Mouse (Mus musculus): ENCODE measurements around the gene Grik1.

The Grik1 gene

DNA sequence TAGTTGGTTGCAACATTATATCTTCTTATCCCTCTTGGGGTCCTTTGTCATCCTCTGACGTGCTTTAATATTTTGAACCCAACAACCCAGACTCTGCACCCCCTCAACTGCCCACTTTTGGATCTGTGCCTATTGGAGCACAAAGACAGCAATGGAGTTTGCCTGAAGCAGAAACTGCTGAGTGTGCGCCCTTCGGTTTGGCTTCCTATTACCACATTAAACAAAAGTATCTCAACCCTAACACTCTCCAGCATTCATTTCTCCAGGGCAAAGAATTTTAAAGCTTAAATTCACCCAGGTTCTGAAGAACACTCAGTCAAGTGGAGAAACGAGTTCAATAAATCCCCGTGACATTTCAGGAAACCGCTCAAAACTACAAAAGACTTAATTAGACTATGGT lies 318.2 kb downstream of the Grik1 start:
- in situ Hi-C loops (cut with MboI; ENCODE audit: low sequenced_read_pairs) = no loop called here

GRCm38 (mm10) chr16:87969936-87970335 lies 320.1 kb downstream of the Grik1 start:
- in situ Hi-C loops (cut with MboI; ENCODE audit: low sequenced_read_pairs) = no loop called here

DNA sequence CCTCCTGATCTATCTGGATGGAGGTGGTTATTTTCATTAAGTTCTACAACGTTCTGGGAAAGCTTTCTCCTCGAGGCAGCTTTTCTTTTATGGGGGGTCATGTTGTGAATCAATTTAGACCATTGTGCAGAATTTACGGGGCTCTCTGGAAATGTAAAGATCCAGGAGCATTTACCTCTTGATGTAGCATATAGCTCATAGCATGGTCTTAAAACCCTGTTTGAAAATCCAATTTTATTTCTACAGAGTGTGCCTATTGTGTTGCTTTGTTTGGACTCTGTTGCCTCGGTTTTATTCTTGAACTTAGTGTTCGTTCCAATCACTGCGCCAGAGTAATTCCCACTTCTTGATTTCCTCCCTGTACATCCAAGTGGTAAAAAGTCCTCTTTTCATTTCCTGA lies 328.6 kb downstream of the Grik1 start:
- in situ Hi-C loops (cut with MboI; ENCODE audit: low sequenced_read_pairs) = no loop called here

DNA sequence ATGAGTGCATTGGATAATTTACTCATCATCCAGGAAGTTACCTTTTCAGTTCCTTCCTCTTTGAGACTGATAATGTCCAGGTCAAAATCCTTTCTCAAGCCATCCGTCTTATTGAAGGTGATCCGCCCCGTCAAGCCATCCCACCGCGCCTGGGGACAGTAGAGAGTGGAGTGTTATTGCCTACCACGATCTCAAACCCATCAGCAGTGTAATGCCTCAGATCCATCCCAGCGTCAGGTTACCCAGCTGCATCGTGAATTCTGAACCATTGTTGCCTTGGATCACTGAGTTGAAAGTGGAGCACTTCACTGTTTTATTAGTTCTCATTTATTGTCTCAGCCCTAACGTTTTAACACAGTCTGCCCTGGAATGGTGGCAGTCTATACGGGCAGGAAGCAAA lies 332.6 kb downstream of the Grik1 start:
- in situ Hi-C loops (cut with MboI; ENCODE audit: low sequenced_read_pairs) = no loop called here

GRCm38 (mm10) chr16:87956178-87956577 lies 333.9 kb downstream of the Grik1 start:
- in situ Hi-C loops (cut with MboI; ENCODE audit: low sequenced_read_pairs) = no loop called here

DNA sequence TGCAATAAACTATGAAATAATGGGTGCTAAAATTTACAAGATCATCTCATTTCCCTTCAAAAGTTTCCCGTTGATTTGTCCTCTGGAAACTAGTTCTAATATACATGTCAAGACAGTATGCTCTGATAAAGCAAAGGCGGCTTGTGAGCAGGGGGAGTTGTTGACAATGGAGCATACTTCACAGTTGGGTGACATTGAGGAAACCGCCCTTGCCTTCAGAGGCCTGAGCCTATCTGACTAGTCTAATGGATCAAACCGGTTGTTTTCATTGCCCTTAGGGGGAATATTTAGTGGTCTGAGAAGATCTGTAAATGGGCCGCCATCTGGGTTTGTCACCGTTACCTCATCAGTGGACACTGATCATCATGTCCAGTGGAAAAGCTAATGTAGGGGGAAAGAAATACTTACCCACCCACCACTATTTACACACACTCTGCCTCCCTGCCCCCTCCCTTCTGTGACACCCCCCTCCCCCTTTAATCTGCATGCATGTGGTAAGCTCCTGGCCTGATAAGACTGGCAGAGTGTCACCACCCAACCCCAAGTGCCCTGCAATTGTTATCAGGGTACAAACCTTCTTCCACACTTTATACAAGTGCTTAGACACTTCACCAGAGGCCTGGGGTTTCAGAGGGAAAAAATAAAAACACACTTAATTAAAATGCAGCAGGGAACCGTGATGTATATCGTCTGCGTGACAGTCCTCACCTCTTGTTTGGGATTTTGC lies 335.2 kb downstream of the Grik1 start:
- in situ Hi-C loops (cut with MboI; ENCODE audit: low sequenced_read_pairs) = no loop called here

DNA sequence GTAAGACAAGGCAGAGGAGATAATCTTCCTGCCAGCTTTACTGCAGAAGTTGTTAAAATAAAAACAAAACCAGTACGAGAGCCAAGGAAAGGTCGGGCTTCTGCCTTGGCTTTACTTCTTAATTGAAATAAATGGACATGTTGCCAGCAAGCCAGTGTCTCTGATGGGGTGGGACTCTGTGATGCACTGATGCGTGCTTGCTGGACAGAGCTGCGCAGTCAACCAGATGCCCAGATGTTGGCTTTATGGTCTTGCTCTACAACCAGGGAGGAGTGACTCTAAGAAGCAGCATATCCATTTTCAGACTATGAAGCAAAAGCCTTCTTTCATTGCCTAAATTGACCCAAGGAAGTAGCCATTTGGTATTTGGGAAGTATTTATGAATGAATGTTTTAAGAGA lies 336.9 kb downstream of the Grik1 start:
- in situ Hi-C loops (cut with MboI; ENCODE audit: low sequenced_read_pairs) = no loop called here

DNA sequence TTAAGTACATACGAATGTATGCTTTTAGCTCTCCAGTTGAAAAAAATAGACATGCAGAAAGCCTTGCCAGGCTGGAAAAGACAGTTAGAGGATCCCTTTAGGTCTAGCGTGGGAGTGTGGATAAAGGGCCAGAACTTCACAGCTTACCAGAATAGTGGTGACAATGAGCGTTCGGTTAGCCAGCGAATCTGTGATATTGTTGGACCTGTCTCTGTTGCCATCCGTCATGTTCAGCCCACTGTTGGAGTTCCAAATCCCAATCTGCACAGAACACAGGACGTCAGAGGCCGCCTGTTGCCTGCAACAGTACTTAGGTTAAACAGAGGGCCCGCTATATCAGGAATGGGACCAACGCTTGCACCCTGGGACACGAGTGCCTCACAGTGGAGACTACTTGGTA lies 340.2 kb downstream of the Grik1 start:
- in situ Hi-C loops (cut with MboI; ENCODE audit: low sequenced_read_pairs) = no loop called here

DNA sequence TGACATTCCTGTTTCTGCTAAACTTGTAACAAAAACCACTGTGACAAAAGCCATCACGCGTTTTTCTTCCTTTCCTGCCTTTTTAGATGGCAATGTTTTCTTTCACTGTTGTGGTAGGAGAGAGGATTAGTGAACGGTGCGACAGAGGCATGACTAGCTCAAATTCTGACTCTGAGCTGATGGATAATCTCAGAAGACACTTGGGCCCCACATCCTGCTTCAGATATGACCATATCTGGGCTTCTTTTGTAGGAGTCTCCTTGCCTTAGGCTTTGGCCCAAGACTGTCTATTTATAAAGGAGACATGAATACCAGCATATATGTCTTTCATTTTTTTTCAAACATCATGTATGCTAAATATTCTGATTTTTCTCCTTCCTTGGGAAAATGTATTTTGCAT lies 341.9 kb downstream of the Grik1 start:
- in situ Hi-C loops (cut with MboI; ENCODE audit: low sequenced_read_pairs) = no loop called here

DNA sequence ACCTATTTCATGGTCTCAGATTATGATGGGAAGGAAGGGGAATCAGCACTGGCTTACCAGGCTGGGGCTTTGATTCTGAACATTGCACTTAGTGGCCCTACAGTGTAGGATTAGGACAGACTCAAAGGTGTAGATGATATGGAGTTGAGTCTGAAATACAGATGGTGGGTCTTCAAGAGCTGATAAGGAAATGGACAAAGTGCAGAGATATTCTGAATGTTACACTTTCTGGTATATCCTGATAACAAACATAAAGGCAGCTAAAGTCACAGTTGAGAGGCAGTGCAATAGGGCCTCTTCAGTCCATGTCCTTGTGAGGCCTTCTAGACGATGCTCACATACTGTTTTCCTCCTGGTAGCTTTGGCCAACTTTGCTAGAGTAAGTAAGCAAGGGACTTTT lies 345.7 kb downstream of the Grik1 start:
- in situ Hi-C loops (cut with MboI; ENCODE audit: low sequenced_read_pairs) = no loop called here

DNA sequence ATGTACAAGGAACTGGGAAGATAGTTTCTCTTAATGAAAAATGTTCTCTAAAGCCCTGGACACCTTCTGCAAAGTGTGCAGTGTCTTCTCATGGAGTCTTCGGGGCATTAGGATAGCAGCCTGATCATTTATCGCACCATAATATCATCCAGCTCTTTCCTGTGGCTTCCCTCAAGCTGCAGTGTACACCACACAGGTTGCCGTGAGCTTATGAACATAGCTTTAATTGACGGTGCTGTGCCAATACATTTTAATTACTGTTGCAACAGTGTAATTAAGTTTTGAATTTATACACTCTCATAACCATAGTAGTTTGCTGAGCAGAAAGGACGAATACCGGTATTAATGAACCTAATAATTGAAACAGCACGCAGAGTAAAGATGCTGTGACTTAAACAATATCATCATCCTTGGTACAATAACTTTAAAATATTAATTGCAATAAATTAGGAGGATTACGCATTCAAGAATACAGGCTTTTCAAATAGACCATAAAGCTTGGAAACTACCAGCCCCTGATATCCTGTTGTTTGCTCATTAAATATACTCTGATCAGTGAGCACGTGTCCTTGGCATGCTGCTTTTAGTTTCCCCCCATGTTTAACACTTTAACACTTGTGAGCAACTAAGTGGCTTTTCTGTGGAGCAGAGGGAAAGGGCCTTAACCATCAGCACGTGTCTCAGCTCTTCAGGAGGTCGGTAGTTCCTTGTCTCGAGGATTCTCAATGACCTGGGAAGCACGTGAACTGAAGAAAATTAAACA lies 347.8 kb downstream of the Grik1 start:
- in situ Hi-C loops (cut with MboI; ENCODE audit: low sequenced_read_pairs) = no loop called here

GRCm38 (mm10) chr16:87934685-87935084 lies 355.4 kb downstream of the Grik1 start:
- in situ Hi-C loops (cut with MboI; ENCODE audit: low sequenced_read_pairs) = no loop called here

- in situ Hi-C loops (cut with MboI; ENCODE audit: low sequenced_read_pairs) = no loop called here
Observed at GRCm38 (mm10) chr16:87931358-87931757, 358.7 kb downstream of the Grik1 start.

GRCm38 (mm10) chr16:87930519-87930918 lies 359.5 kb downstream of the Grik1 start:
- in situ Hi-C loops (cut with MboI; ENCODE audit: low sequenced_read_pairs) = no loop called here

DNA sequence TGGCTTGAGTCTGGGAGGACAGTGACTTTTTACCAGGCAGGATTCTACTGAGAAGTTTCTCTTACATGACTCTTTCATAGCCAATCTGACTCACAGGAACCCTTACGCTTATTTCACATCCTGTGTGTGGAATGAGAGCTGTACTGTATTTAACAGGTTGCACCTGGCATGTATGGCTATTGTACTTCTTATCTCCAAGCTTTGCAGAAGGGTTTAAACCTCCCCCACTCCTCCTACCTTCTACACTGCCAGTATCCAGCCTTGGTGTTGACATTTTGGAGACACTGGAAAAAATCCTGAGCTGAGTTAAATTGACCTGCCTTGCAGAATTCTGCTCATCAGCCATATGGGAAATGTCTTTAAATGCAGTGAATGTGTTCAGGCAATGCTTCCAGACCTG lies 361.4 kb downstream of the Grik1 start:
- in situ Hi-C loops (cut with MboI; ENCODE audit: low sequenced_read_pairs) = no loop called here

DNA sequence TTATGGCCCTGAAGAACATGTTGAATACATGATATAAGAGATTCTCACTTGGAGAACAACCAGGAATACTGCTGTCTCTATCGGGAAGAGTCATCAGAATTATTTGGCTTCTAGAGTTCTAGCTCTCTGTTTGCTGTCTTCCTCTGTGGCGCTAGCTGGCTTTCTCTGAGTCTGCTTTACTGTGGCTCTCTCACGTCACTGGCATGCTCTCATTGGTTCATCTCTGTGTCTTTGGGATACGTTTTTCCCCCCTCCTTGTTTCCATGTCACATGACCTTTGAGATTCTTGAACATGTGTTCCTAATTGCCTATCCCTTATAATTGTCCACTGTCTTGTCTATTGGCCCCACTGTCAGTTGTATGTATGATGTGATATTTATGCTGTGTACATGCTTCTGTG lies 372.2 kb downstream of the Grik1 start:
- in situ Hi-C loops (cut with MboI; ENCODE audit: low sequenced_read_pairs) = no loop called here

DNA sequence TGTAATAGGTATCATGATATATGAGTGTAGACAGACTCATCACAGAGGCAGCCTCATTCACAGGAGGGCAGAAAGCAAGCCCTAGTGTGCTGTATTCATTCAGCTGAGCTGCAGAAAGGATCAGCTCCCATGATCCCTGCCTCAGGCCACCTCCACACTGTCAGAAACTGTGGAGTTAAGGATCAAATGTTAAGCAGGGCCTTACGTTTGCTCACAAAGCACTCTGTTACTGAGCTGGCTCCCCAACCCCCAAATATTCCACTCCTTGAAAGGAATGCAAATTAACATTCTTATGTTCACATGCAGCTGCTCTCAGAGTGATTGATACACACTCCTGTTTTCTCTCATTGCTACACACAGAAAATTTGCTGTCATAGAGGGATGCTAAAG lies 372.9 kb downstream of the Grik1 start:
- in situ Hi-C loops (cut with MboI; ENCODE audit: low sequenced_read_pairs) = no loop called here

DNA sequence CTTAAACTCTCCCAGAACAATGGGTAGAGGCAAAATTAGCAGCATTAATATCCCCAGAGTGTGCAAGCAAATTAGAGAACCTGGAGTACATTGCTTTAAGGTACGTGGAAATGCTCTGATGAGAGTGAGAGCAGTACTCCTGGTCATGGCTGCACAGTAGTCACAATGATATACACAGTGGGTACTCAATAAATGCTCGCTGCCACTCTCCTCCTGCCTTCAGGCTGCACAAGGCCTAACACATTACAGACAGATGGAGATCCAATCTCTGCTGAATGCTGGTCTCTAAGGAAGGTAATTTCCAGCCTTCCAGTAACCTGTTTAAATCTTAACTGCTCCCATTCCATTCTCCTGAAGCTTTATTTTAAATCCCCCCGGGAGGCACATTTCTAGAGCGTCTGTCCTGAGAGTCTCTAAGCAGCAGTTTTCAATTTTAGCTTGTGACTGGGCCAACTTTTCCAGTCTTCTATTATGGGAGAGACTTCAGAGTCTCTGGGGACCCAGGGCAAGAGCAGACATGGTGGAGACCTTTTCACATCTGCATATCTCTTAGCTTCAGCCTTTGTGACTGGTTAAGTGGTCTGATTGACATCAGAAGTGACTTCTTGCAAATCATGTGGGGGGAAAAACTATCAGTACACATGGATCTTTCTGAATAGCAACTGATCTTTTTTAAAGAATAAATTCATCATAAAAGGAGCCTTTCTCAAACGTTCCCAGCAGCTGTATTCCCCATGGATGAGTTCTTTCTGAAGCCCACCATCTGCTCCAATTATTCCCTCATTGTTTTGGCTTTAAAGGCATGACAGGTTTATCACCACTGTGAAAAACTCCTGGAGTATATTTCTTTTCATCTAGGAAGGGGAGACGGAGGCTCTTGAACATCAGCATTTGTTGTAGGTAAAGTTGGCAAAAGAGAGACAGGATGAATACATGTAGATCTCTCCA lies 373.6 kb downstream of the Grik1 start:
- in situ Hi-C loops (cut with MboI; ENCODE audit: low sequenced_read_pairs) = no loop called here

GRCm38 (mm10) chr16:87915156-87915555 lies 374.9 kb downstream of the Grik1 start:
- in situ Hi-C loops (cut with MboI; ENCODE audit: low sequenced_read_pairs) = no loop called here

- in situ Hi-C loops (cut with MboI; ENCODE audit: low sequenced_read_pairs) = no loop called here
Observed at GRCm38 (mm10) chr16:87913781-87914180, 376.3 kb downstream of the Grik1 start.

DNA sequence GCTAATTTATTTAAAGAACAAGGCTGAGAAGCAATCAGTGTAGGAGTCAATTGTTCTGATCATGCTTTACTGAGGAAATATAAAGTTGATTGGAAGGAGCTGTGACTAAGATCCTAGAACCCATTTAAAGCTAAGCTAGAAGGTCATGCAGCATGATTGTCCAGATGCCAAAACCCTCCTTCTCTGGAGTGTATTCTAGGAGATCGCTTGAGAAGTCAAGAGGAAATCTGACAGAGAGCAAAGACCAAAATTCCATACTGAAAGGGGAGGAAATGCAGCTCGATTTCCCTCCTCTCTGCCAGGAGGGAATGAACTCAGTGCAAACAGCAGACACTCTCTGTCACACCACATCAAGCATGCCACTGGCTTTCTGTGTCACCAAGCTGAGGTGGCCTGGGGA lies 378.9 kb downstream of the Grik1 start:
- in situ Hi-C loops (cut with MboI; ENCODE audit: low sequenced_read_pairs) = no loop called here

All from CH12F3 (cell line).